Comparison of ENCODE assay signal across 8 mouse cellular contexts in genomic region chr12:112145211-112145874, GRCm38 (mm10). TPM values are rescaled to one million over a fixed set of nuclear protein-coding genes. Genes with fewer than 3 reads are reported as not detected.
A peak's percentile ranks its signal among the peaks of the same experiment; 100 is the strongest.
DNase-seq lines count a peak whose midpoint lies in the region; ATAC-seq lines count a peak whose summit lies in the region.

No protein-coding gene starts in this region.

- WGBS in intestine, embryonic 16.5 days, result under 1% methylated on average over 37 of the region's 37 CpGs

- H3K9ac ChIP-seq in intestine, embryonic 16.5 days (ENCODE audit: low read depth, low read length), result peak overlapping the region; percentile 75

- H3K4me2 ChIP-seq in intestine, embryonic 16.5 days (ENCODE audit: low read depth, low read length), result peak overlapping the region; percentile 94

- no peaks in the 10 kb centered on the region for H3K36me3 ChIP-seq in intestine, embryonic 16.5 days (ENCODE audit: control insufficient read depth, insufficient read depth, low read length)

- peak; percentile 93 for DNase-seq in adrenal gland, postnatal 10 days
- DNase-seq in embryo, embryonic 11 days, result peak; percentile 93
- DNase-seq in left cerebral cortex, postnatal 25 days (ENCODE audit: low spot score in 2 of 2), result peak; percentile 83 to 84
- peak; percentile 89 for DNase-seq in mesoderm, embryonic 11.5 days (ENCODE audit: low read depth, low spot score)
- DNase-seq in right cerebral cortex, postnatal 4 days, result peak; percentile 93
- peak; percentile 77 for DNase-seq in yolk sac, embryonic 10.5 days (ENCODE audit: low spot score)

- peaks cover 36% of the 10 kb centered on the region for H3K4me1 ChIP-seq in intestine, embryonic 16.5 days (ENCODE audit: control insufficient read depth, insufficient read depth, low read length)

- H3K4me3 ChIP-seq in intestine, embryonic 16.5 days (ENCODE audit: low read length), result peak overlapping the region; percentile 64

- intact Hi-C loops in left cerebral cortex, postnatal 25 days (cut with DNase I), result loop anchor here (1.0 to 10.0 kb wide), 4 partner anchors 306 to 479 kb away; partner anchors contain the start of gene Adssl1

- H3K27me3 ChIP-seq in intestine, embryonic 16.5 days (replicated peaks; ENCODE audit: control insufficient read depth, insufficient read depth, low read length), result peaks cover 49% of the 10 kb centered on the region

- peak overlapping the region; percentile 28; the same call in 1 of the 2 replicates for H3K27ac ChIP-seq in intestine, embryonic 16.5 days (ENCODE audit: low read length)

- H3K9me3 ChIP-seq in intestine, embryonic 16.5 days (ENCODE audit: control insufficient read depth, low read length), result no peaks in the 10 kb centered on the region

- peak; percentile 74 for ATAC-seq in granulocyte monocyte progenitor cell, adult 5-6 weeks (replicated peaks; ENCODE audit: poor library complexity, severe bottlenecking)
- ATAC-seq in intestine, embryonic 16.5 days, result peak; percentile 63

RNA-seq across cellular contexts. Expression of gene Kif26a, which starts 0.7 kb away (rescaled TPM):
- total RNA-seq in adrenal gland, postnatal 10 days (2021), result 10 to 100 TPM; 20.0 to 25.4 TPM
- not detected in 2 replicates for total RNA-seq in granulocyte monocyte progenitor cell, adult 5-6 weeks (2014; fragmentation: Nextera tagmentation)
- not detected in 2 replicates for total RNA-seq in granulocyte monocyte progenitor cell, adult 5-6 weeks (2017)
- 1.9 and 2.4 TPM in 2 replicates for polyA plus RNA-seq in intestine, embryonic 16.5 days (2015; fragmentation: Nextera tagmentation; extraction: Ambion mirVana)
- total RNA-seq in left cerebral cortex, postnatal 25 days (2021), result 1 to 10 TPM; 4.6 to 4.8 TPM

RNA-seq across cellular contexts. Expression of gene Aspg, which starts 38.9 kb away (rescaled TPM):
- total RNA-seq in adrenal gland, postnatal 10 days (2021), result 10 to 100 TPM; 24.1 to 26.0 TPM
- not detected in 2 replicates for total RNA-seq in granulocyte monocyte progenitor cell, adult 5-6 weeks (2014; fragmentation: Nextera tagmentation)
- total RNA-seq in granulocyte monocyte progenitor cell, adult 5-6 weeks (2017), result not detected in 2 replicates
- 38.4 and 40.4 TPM in 2 replicates for polyA plus RNA-seq in intestine, embryonic 16.5 days (2015; fragmentation: Nextera tagmentation; extraction: Ambion mirVana)
- 1 to 10 TPM; 4.2 to 4.4 TPM for total RNA-seq in left cerebral cortex, postnatal 25 days (2021)

Comparison
In these comparisons a context has a peak if more than half of its experiments do, and no peak if none do; other contexts are left out.
1. Peak in every context shown above with its lines: DNase-seq, ATAC-seq, H3K4me3 ChIP-seq and H3K27ac ChIP-seq.
2. RNA of gene Kif26a, which starts 0.7 kb away (total RNA-seq): 20.0 to 25.4 TPM in adrenal gland, postnatal 10 days and 4.6 to 4.8 TPM in left cerebral cortex, postnatal 25 days; not detected in granulocyte monocyte progenitor cell, adult 5-6 weeks; every median in the first group is over 4 times any median in the second.
3. RNA of gene Aspg, which starts 38.9 kb away (total RNA-seq): 24.1 to 26.0 TPM in adrenal gland, postnatal 10 days and 4.2 to 4.4 TPM in left cerebral cortex, postnatal 25 days; not detected in granulocyte monocyte progenitor cell, adult 5-6 weeks; every median in the first group is over 4 times any median in the second.